Mouse (Mus musculus) forebrain, embryonic 11.5 days (tissue): ENCODE measurements around the gene Osbpl9. TPM values are rescaled to one million over a fixed set of nuclear protein-coding genes. Genes with fewer than 3 reads are reported as not detected.

Source experiments
- ATAC-seq: fragments of 200-750 bp; cut with Nextera tagmentation; replicated peaks from 2 replicates; pipeline ENCODE4 v1.8.0; 2017; ENCODE audit warnings: moderate TSS enrichment; ENCODE audit not compliant: low FRiP score
- DNase-seq: peaks from one replicate; pipeline ENCODE4 v3.0.0-alpha.2; 2017; ENCODE audit warnings: low spot score
- H3K27ac ChIP-seq: fragments of 300-500 bp; sonication (generic); 2 replicates; pipeline ENCODE4 v1.5.1; 2014; ENCODE audit warnings: low read depth, low read length
- H3K27me3 ChIP-seq: fragments of 300-500 bp; sonication (generic); 2 replicates; pipeline ENCODE4 v1.6.1; 2014; ENCODE audit warnings: mild to moderate bottlenecking, low read length, mixed read lengths; ENCODE audit not compliant: control insufficient read depth, insufficient read depth
- H3K36me3 ChIP-seq: fragments of 300-500 bp; sonication (generic); 2 replicates; pipeline ENCODE4 v1.6.1; 2014; ENCODE audit warnings: mild to moderate bottlenecking, low read length, moderate library complexity, mixed read lengths; ENCODE audit not compliant: control insufficient read depth, insufficient read depth
- H3K4me1 ChIP-seq: fragments of 300-500 bp; sonication (generic); replicated peaks from 2 replicates; pipeline ENCODE4 v1.6.1; 2014; ENCODE audit warnings: low read length, mixed read lengths; ENCODE audit not compliant: control insufficient read depth, insufficient read depth
- H3K4me2 ChIP-seq: fragments of 300-500 bp; sonication (generic); 2 replicates; pipeline ENCODE4 v1.6.1; 2014; ENCODE audit warnings: low read depth, mild to moderate bottlenecking, low read length, moderate library complexity, mixed read lengths; ENCODE audit not compliant: severe bottlenecking
- H3K4me3 ChIP-seq: fragments of 300-500 bp; sonication (generic); 2 replicates; pipeline ENCODE4 v1.5.1; 2014; ENCODE audit warnings: low read depth, low read length
- H3K9ac ChIP-seq: fragments of 300-500 bp; sonication (generic); 2 replicates; pipeline ENCODE4 v1.6.1; 2014; ENCODE audit warnings: low read length
- H3K9me3 ChIP-seq: fragments of 300-500 bp; sonication (generic); 2 replicates; pipeline ENCODE4 v1.6.1; 2016; ENCODE audit warnings: low read length, mixed read lengths; ENCODE audit not compliant: control insufficient read depth
- WGBS: fragments of 180-500 bp; shearing (Covaris S2); extraction: QIAGEN DNeasy Blood & Tissue Kit; methylation state at CpG from one replicate; pipeline ENCODE4 v1.1.7; 2014; 5-methylcytosine and 5-hydroxymethylcytosine counted together
- polyA plus RNA-seq: library from polyadenylated mRNA; unstranded; fragments of >200 nt; fragmentation: Nextera tagmentation; extraction: Ambion mirVana; gene quantifications from 2 replicates; pipeline ENCODE4 v1.2.1, GENCODE M21; 2014

The Osbpl9 gene
- polyA plus RNA-seq, 1 experiment from 2014 or later = 67.7 TPM

- no peaks in the 10 kb centered on the region for H3K9me3 ChIP-seq
- no peak overlapping the region for H3K9ac ChIP-seq
- H3K4me3 ChIP-seq = no peak overlapping the region
- DNase-seq (no peak), ATAC-seq (no peak)
- no peak overlapping the region for H3K27ac ChIP-seq
- WGBS = 83% methylated on average over 5 of the region's 5 CpGs
- H3K36me3 ChIP-seq = no peaks in the 10 kb centered on the region
- H3K4me2 ChIP-seq = no peak overlapping the region
- H3K27me3 ChIP-seq = no peaks in the 10 kb centered on the region
- peaks cover 2% of the 10 kb centered on the region; the same call in 1 of the 2 replicates for H3K4me1 ChIP-seq
Observed at GRCm38 (mm10) chr4:109193886-109194285, 8.2 kb downstream of the Osbpl9 start.

- Histone ChIP-seq H3K36me3 (no peaks in the 10 kb centered on the region), H3K27ac (no peak overlapping the region)
Observed at GRCm38 (mm10) chr4:109191598-109191997, 10.5 kb downstream of the Osbpl9 start.

GRCm38 (mm10) chr4:109185616-109186405 lies 16.3 kb downstream of the Osbpl9 start:
- Histone ChIP-seq H3K4me3 (no peak overlapping the region), H3K9me3 (no peaks in the 10 kb centered on the region), H3K9ac (no peak overlapping the region), H3K4me2 (no peak overlapping the region), H3K36me3 (no peaks in the 10 kb centered on the region), H3K4me1 (no peaks in the 10 kb centered on the region), H3K27me3 (no peaks in the 10 kb centered on the region), H3K27ac (no peak overlapping the region)
- 91% methylated on average over 8 of the region's 8 CpGs for WGBS
- DNase-seq (peak; percentile 24), ATAC-seq (no peak)

More at GRCm38 (mm10) chr4:109191598-109191997, 10.5 kb downstream of the Osbpl9 start:
- WGBS = 86% methylated on average over 10 of the region's 10 CpGs
- Histone ChIP-seq H3K4me1 (peaks cover 2% of the 10 kb centered on the region; the same call in 1 of the 2 replicates), H3K9ac (no peak overlapping the region), H3K4me2 (no peak overlapping the region), H3K27me3 (no peaks in the 10 kb centered on the region), H3K4me3 (no peak overlapping the region), H3K9me3 (no peaks in the 10 kb centered on the region)
- DNase-seq (no peak), ATAC-seq (no peak)

GRCm38 (mm10) chr4:109175677-109176076 lies 26.4 kb downstream of the Osbpl9 start:
- Histone ChIP-seq H3K27me3 (no peaks in the 10 kb centered on the region), H3K9me3 (no peaks in the 10 kb centered on the region), H3K4me3 (no peak overlapping the region), H3K4me1 (peaks cover 4% of the 10 kb centered on the region), H3K36me3 (no peaks in the 10 kb centered on the region), H3K9ac (no peak overlapping the region), H3K4me2 (no peak overlapping the region), H3K27ac (no peak overlapping the region)
- ATAC-seq = no peak
- no peak for DNase-seq

- ATAC-seq (no peak), DNase-seq (no peak)
- Histone ChIP-seq H3K9me3 (no peaks in the 10 kb centered on the region), H3K4me2 (no peak overlapping the region), H3K27me3 (no peaks in the 10 kb centered on the region), H3K27ac (no peak overlapping the region), H3K9ac (peak overlapping the region; percentile 20; the same call in 1 of the 2 replicates), H3K4me1 (peaks cover 4% of the 10 kb centered on the region), H3K36me3 (no peaks in the 10 kb centered on the region), H3K4me3 (no peak overlapping the region)
- 39% methylated on average over 7 of the region's 7 CpGs for WGBS
Observed at GRCm38 (mm10) chr4:109173775-109174440, 28.2 kb downstream of the Osbpl9 start.

- Histone ChIP-seq H3K27ac (no peak overlapping the region), H3K36me3 (no peaks in the 10 kb centered on the region), H3K9ac (peak overlapping the region; percentile 20; the same call in 1 of the 2 replicates), H3K9me3 (no peaks in the 10 kb centered on the region), H3K4me2 (no peak overlapping the region), H3K27me3 (no peaks in the 10 kb centered on the region), H3K4me1 (peaks cover 4% of the 10 kb centered on the region), H3K4me3 (no peak overlapping the region)
- DNase-seq (no peak), ATAC-seq (no peak)
- 48% methylated on average over 4 of the region's 4 CpGs for WGBS
Observed at GRCm38 (mm10) chr4:109173369-109173768, 28.7 kb downstream of the Osbpl9 start.

GRCm38 (mm10) chr4:109165521-109166173 lies 36.4 kb downstream of the Osbpl9 start:
- DNase-seq (peak; percentile 84), ATAC-seq (no peak; the same call in 1 of the 2 replicates)
- Histone ChIP-seq H3K36me3 (no peaks in the 10 kb centered on the region; the same call in 1 of the 2 replicates), H3K9me3 (no peaks in the 10 kb centered on the region), H3K4me3 (no peak overlapping the region), H3K27me3 (no peaks in the 10 kb centered on the region), H3K4me2 (no peak overlapping the region), H3K4me1 (no peaks in the 10 kb centered on the region), H3K9ac (no peak overlapping the region), H3K27ac (no peak overlapping the region)
- WGBS = 41% methylated on average over 12 of the region's 12 CpGs

GRCm38 (mm10) chr4:109156481-109157261 lies 45.4 kb downstream of the Osbpl9 start:
- 44% methylated on average over 24 of the region's 24 CpGs for WGBS
- Histone ChIP-seq H3K4me2 (no peak overlapping the region), H3K4me1 (no peaks in the 10 kb centered on the region), H3K4me3 (no peak overlapping the region), H3K9ac (no peak overlapping the region), H3K27me3 (no peaks in the 10 kb centered on the region), H3K27ac (no peak overlapping the region), H3K36me3 (no peaks in the 10 kb centered on the region), H3K9me3 (no peaks in the 10 kb centered on the region)
- DNase-seq = no peak
- no peak for ATAC-seq
